Mouse (Mus musculus) ES-E14 (cell line): ENCODE measurements at regions not wholly inside any gene's neighbourhood (a gene's known extent, or its start where the extent isn't known, plus 50 kb on each side); places are given as distances from the start of the nearest gene placed in this dataset.
A peak's percentile ranks its signal among the peaks of the same experiment; 100 is the strongest.

Experiments
- DNase-seq: peaks from one replicate; pipeline ENCODE4 v3.0.0-alpha.2; 2013; ENCODE audit warnings: low read depth, low spot score
- H3K27ac ChIP-seq: 2 replicates; pipeline ENCODE4 v1.5.1; 2012; ENCODE audit warnings: low read depth, mild to moderate bottlenecking, low read length, moderate library complexity, mixed read lengths; ENCODE audit not compliant: poor library complexity, insufficient read depth, severe bottlenecking
- H3K36me3 ChIP-seq: 2 replicates; pipeline ENCODE4 v1.6.1; 2012; ENCODE audit warnings: mild to moderate bottlenecking, low read length, moderate library complexity, mixed read lengths; ENCODE audit not compliant: control insufficient read depth, poor library complexity, insufficient read depth, severe bottlenecking
- H3K4me1 ChIP-seq, 2 experiments: fragments of 150-350 bp in 1 of 2; sonication (generic) in 1 of 2; 2 replicates each; pipeline ENCODE4 v1.6.1; 2012; ENCODE audit warnings: low read length in 2 of 2, mild to moderate bottlenecking in 1 of 2, mixed read lengths in 1 of 2; ENCODE audit not compliant: control insufficient read depth in 2 of 2, insufficient read depth in 2 of 2, poor library complexity in 1 of 2
- H3K4me3 ChIP-seq, 2 experiments: fragments of 150-350 bp in 1 of 2; sonication (generic) in 1 of 2; 2 replicates each; pipeline ENCODE4 v1.5.1; 2012; ENCODE audit warnings: low read length in 2 of 2, low read depth in 1 of 2, mild to moderate bottlenecking in 1 of 2, mixed read lengths in 1 of 2; ENCODE audit not compliant: insufficient read depth in 1 of 2, poor library complexity in 1 of 2, severe bottlenecking in 1 of 2
- H3K9ac ChIP-seq: 2 replicates; pipeline ENCODE4 v1.6.1; 2012; ENCODE audit warnings: low read depth, mild to moderate bottlenecking, low read length, mixed read lengths; ENCODE audit not compliant: poor library complexity, insufficient read depth, severe bottlenecking
- H3K9me3 ChIP-seq: fragments of 150-350 bp; sonication (generic); 2 replicates; pipeline ENCODE4 v1.6.1; 2012; ENCODE audit warnings: low read depth, mild to moderate bottlenecking, low read length; ENCODE audit not compliant: control insufficient read depth, insufficient read depth
- CHD2 ChIP-seq: IDR thresholded peaks from 2 replicates; pipeline ENCODE4 v1.6.1; 2014; ENCODE audit warnings: mild to moderate bottlenecking, low read depth, low read length, inconsistent platforms
- HCFC1 ChIP-seq: IDR thresholded peaks from 2 replicates; pipeline ENCODE4 v1.6.1; 2012; ENCODE audit warnings: low read length, inconsistent platforms, borderline replicate concordance; ENCODE audit not compliant: insufficient read depth
- MAFK ChIP-seq: IDR thresholded peaks from 2 replicates; pipeline ENCODE4 v1.6.1; 2014; ENCODE audit warnings: mild to moderate bottlenecking, low read depth, low read length, inconsistent platforms; ENCODE audit not compliant: insufficient read depth
- ZC3H11A ChIP-seq: IDR thresholded peaks from 2 replicates; pipeline ENCODE4 v1.6.1; 2012; ENCODE audit warnings: low read depth, mild to moderate bottlenecking, inconsistent platforms, low read length, borderline replicate concordance
- ZNF384 ChIP-seq: IDR thresholded peaks from 2 replicates; pipeline ENCODE4 v1.6.1; 2012; ENCODE audit warnings: low read depth, low read length, inconsistent platforms
- in situ Hi-C, 2 experiments: fragments of 600-800 bp; cut with MboI; formaldehyde crosslinking; loops; one replicate each; pipeline ENCODE4 v1.15.1; 2025; ENCODE audit warnings: low sequenced_read_pairs in 2 of 2, inconsistent platforms in 1 of 2; ENCODE audit not compliant: unreplicated experiment in 2 of 2

GRCm38 (mm10) chr5:112121554-112121953 lies 130.8 kb downstream of the Cryba4 start:
- H3K9me3 ChIP-seq = no peaks in the 10 kb centered on the region
- no peak for DNase-seq
- H3K36me3 ChIP-seq = no peaks in the 10 kb centered on the region
- H3K4me3 ChIP-seq = no peak overlapping the region
- peaks cover 2 to 11% of the 10 kb centered on the region in 2 experiments; a peak in 2 of 4 replicates for H3K4me1 ChIP-seq
- H3K9ac ChIP-seq = no peak overlapping the region
- TF ChIP-seq HCFC1 = no peak
- TF ChIP-seq MAFK = no peak
- no peak for TF ChIP-seq ZC3H11A
- no peak for TF ChIP-seq ZNF384
- TF ChIP-seq CHD2 = no peak
- in situ Hi-C loops = no loop called here
- no peak overlapping the region for H3K27ac ChIP-seq

GRCm38 (mm10) chr5:112122581-112122980 lies 129.7 kb downstream of the Cryba4 start:
- DNase-seq = peak; percentile 59
- no peak overlapping the region for H3K9ac ChIP-seq
- H3K4me1 ChIP-seq = peaks cover 2 to 20% of the 10 kb centered on the region in 2 experiments; a peak in 2 of 4 replicates
- no peaks in the 10 kb centered on the region for H3K36me3 ChIP-seq
- H3K4me3 ChIP-seq = 0 out of 4 replicates have a peak overlapping the region, but pooled peaks of 1 of the 2 experiments have one; percentile 26
- no peaks in the 10 kb centered on the region for H3K9me3 ChIP-seq
- TF ChIP-seq HCFC1 (no peak), MAFK (no peak), CHD2 (no peak), ZNF384 (no peak), ZC3H11A (no peak)
- H3K27ac ChIP-seq = no peak overlapping the region
- in situ Hi-C loops = no loop called here

GRCm38 (mm10) chr5:112127171-112127570 lies 125.1 kb downstream of the Cryba4 start:
- H3K4me1 ChIP-seq = peaks cover 2 to 20% of the 10 kb centered on the region in 2 experiments; a peak in 2 of 4 replicates
- DNase-seq = peak; percentile 70
- no peak for TF ChIP-seq CHD2
- TF ChIP-seq ZNF384 = no peak
- no peak for TF ChIP-seq HCFC1
- TF ChIP-seq ZC3H11A = no peak
- no peak for TF ChIP-seq MAFK
- no peaks in the 10 kb centered on the region for H3K36me3 ChIP-seq
- no peaks in the 10 kb centered on the region for H3K9me3 ChIP-seq
- H3K4me3 ChIP-seq = peak overlapping the region in 1 of 2 experiments; percentile 36; a peak in 3 of 4 replicates
- no peak overlapping the region for H3K9ac ChIP-seq
- H3K27ac ChIP-seq = no peak overlapping the region
- in situ Hi-C loops = no loop called here

- Histone ChIP-seq H3K4me3 (no peak overlapping the region), H3K36me3 (no peaks in the 10 kb centered on the region), H3K4me1 (no peaks in the 10 kb centered on the region; a peak in 1 of 4 replicates), H3K9ac (no peak overlapping the region), H3K9me3 (no peaks in the 10 kb centered on the region), H3K27ac (no peak overlapping the region)
- TF ChIP-seq ZNF384 = no peak
- TF ChIP-seq HCFC1 = no peak
- TF ChIP-seq MAFK = no peak
- no peak for TF ChIP-seq CHD2
- no peak for DNase-seq
- in situ Hi-C loops = no loop called here
Observed at GRCm38 (mm10) chr5:112132746-112133145, 119.6 kb downstream of the Cryba4 start.
